Mouse (Mus musculus) lung, postnatal 25 days (tissue): Measurements from ENCODE around the gene Prrg4.
A peak's percentile ranks its signal among the peaks of the same experiment; 100 is the strongest.
"Not testable (repeated sequence)": the region's sequence is repeated elsewhere in the genome, so short reads cannot be mapped to it uniquely, and the experiment has no call there.

Experiments
- DNase-seq: peaks from one replicate; pipeline ENCODE4 v3.0.0; 2022; ENCODE audit warnings: low spot score

The Prrg4 gene

GRCm38 (mm10) chr2:104849276-104849990 is at the start of gene Prrg4:
TSS of gene Prrg4 (minus strand) at chr2:104849876.
- DNase-seq = peak; percentile 56

- peak; percentile 72 for DNase-seq
Observed at GRCm38 (mm10) chr2:104887882-104888566, 38.3 kb upstream of the Prrg4 start.

GRCm38 (mm10) chr2:104887331-104887730 is 37.7 kb upstream of the Prrg4 start:
- DNase-seq = not testable (repeated sequence)

GRCm38 (mm10) chr2:104886109-104886508 is 36.4 kb upstream of the Prrg4 start:
- no peak for DNase-seq

GRCm38 (mm10) chr2:104878794-104879193 is 29.1 kb upstream of the Prrg4 start:
- DNase-seq = no peak

GRCm38 (mm10) chr2:104869101-104869500 is 19.4 kb upstream of the Prrg4 start:
- no peak for DNase-seq

GRCm38 (mm10) chr2:104867282-104867855 is 17.7 kb upstream of the Prrg4 start, which contains the start of gene Ccdc73:
TSS of gene Ccdc73 (plus strand) at chr2:104867805.
- no peak for DNase-seq

GRCm38 (mm10) chr2:104864176-104864860 is 14.6 kb upstream of the Prrg4 start:
- no peak for DNase-seq

GRCm38 (mm10) chr2:104860426-104860825 is 10.8 kb upstream of the Prrg4 start:
- no peak for DNase-seq

GRCm38 (mm10) chr2:104859060-104859459 is 9.4 kb upstream of the Prrg4 start:
- DNase-seq = no peak

GRCm38 (mm10) chr2:104858083-104858482 is 8.4 kb upstream of the Prrg4 start:
- DNase-seq = not testable (repeated sequence)

GRCm38 (mm10) chr2:104856218-104856617 is 6.5 kb upstream of the Prrg4 start:
- DNase-seq = no peak

- no peak for DNase-seq
Observed at GRCm38 (mm10) chr2:104855732-104856131, 6.1 kb upstream of the Prrg4 start.

GRCm38 (mm10) chr2:104854836-104855235 is 5.2 kb upstream of the Prrg4 start:
- DNase-seq = no peak

GRCm38 (mm10) chr2:104852546-104852945 is 2.9 kb upstream of the Prrg4 start:
- no peak for DNase-seq

- DNase-seq = no peak
Observed at GRCm38 (mm10) chr2:104851686-104852085, 2.0 kb upstream of the Prrg4 start.

GRCm38 (mm10) chr2:104849991-104850359 is 299 bp upstream of the Prrg4 start:
- DNase-seq = no peak

GRCm38 (mm10) chr2:104848235-104849161 is 1.2 kb downstream of the Prrg4 start:
- DNase-seq = no peak

- no peak for DNase-seq
Observed at GRCm38 (mm10) chr2:104847645-104848044, 2.0 kb downstream of the Prrg4 start.

GRCm38 (mm10) chr2:104846638-104847414 is 2.9 kb downstream of the Prrg4 start:
- no peak for DNase-seq

- no peak for DNase-seq
Observed at GRCm38 (mm10) chr2:104842559-104842958, 7.1 kb downstream of the Prrg4 start.
